Mouse (Mus musculus) testis, adult 2 months (tissue): ENCODE results near the gene Mdga1.

ENCODE experiments used
- CTCF ChIP-seq: fragments of 200-500 bp; IDR thresholded peaks from 2 replicates; pipeline ENCODE4 v1.5.1; 2012; ENCODE audit warnings: low read depth, mild to moderate bottlenecking, inconsistent platforms, low read length, moderate library complexity; ENCODE audit not compliant: control insufficient read depth, insufficient read depth, insufficient replicate concordance
- POLR2A ChIP-seq: fragments of 200-500 bp; IDR thresholded peaks from 2 replicates; pipeline ENCODE4 v1.6.1; 2012; ENCODE audit warnings: low read depth, mild to moderate bottlenecking, inconsistent platforms, low read length, moderate library complexity; ENCODE audit not compliant: control insufficient read depth

DNA sequence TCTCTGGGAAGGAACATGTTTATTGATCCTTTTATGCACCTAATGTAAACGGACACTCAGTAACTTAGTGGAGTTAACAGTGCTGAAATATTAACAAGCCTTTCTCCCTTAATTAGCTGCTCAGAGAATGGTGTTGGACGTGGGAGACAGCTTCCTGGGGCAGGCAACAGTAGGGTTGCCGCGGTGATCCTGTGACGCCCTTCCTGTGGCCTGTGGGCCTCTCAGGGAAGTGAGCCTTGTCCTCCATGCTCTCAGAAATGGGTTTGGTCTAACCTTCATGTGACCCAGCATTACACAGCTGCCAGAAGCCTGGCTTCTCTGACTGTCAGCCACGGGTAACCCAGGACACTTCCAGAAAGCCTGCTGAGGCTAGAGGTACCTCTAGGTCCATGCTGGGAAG lies 104.0 kb downstream of the Mdga1 start:
- TF ChIP-seq CTCF (no peak), POLR2A (no peak)
